Mouse (Mus musculus) A20 (cell line): ENCODE measurements at regions not wholly inside any gene's neighbourhood (a gene's known extent, or its start where the extent isn't known, plus 50 kb on each side); places are given as distances from the start of the nearest gene placed in this dataset.
A peak's percentile ranks its signal among the peaks of the same experiment; 100 is the strongest.

Experiments used
- DNase-seq: peaks from one replicate; pipeline ENCODE4 v3.0.0-alpha.2; 2011; ENCODE audit warnings: low read depth, low spot score

DNA sequence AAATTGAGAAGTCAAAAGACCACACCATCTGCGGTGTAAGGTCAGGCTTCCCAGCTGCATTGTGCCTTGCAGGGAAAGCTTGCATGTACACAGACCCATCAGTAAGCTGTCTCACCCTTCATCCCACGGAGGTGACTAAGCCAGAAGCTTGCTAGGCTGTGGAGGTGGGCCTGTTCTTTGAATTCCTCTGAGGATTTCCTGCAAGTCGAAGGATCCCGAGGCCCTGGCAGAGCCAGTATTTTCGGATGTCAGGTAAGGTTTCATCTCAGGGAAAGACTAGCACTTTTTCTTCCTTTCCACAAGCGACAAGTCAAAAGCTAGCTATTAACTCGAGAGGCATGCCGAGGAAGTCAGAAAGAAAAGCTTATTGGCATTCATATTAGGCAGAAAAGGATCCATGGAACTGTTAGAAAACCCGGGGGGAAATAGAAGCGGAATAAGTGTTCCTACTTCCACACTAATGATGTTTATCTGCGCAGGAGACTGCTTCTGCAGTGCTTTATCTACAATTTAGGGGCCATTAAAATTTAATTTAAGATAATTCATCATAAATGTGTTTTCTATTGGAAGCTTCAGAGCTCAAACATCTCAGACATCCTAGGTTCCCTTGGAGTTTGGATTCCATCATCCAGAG, 148.3 kb upstream of the Atp2b1 start:
- DNase-seq, result no peak

DNA sequence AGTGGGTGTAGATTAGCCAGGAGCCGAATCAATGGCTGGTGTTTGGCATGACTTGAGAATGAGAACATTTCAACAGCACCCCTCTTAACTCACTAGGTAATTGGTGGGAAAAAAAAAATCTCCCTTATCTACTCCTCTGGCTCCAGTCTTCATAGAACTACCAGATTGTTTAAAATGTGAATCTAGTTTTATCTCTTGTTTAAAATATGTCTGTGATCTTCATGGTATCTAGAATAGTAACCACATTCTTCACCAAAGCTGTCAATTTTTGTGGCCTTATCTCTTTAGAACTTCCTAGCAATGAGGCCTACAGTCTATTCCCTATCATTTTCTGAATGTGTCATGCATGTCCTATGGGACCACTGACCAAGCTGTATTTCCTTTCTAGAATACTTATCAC, 134.4 kb upstream of the Atp2b1 start:
- no peak for DNase-seq

DNA sequence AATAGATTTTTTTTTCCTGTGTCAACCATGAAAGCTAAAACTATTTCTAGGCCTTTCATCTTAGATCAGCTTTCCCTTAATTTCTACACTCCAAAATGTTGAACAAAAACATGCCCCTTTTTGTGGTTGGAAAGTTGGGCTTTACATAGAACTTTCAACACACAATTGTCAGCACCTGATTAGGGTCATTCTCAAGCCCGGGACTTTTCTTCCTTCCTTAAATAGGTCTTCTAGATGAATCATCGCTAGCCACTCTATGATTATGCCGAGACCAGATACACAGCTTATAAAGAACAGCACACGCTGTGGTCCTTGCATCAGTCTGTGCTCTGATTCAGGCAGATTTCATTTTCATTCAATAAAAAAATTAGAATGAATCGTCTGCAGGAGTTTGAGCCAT, 133.3 kb upstream of the Atp2b1 start:
- DNase-seq, result peak; percentile 32

DNA sequence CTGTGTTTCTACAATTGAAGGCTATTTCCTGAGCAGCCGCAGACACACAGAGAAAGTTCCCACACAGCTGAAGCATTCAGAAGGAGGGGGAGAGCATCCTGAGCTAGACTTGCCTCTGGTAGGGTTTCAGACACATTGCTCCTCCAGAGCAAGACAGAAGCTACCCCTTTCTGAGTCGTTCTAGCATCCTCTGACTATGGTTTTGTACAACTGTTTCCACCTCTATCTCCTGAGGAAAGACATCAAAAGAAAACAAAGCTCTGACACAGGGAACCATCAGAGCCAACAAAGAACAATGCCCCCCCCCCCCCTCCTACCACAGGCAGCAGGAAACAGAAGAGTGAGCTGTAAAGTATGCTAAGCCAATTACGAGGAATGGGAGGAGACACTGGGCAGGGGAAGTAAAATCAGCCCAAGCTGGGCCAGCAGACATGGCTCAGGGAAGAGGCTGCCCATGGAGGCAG, 132.3 kb upstream of the Atp2b1 start:
- DNase-seq, result no peak

DNA sequence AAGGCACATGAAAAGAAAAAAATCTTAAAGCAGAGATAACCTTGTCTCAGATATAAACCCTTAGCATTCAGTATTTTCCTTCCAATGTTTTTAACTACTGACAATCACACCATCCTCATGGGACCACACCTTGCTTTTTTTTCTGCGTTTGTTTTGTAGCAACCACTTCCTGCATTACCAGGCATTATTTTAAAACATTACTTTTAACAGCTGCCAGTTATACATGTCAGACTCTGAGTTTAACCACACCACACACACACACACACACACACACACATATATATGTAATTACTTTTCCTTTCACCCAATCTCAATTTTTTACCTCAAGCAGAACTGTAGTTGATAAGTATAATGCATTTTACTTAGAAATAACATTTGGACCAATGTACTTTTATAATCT, 128.8 kb upstream of the Atp2b1 start:
- DNase-seq, result no peak

DNA sequence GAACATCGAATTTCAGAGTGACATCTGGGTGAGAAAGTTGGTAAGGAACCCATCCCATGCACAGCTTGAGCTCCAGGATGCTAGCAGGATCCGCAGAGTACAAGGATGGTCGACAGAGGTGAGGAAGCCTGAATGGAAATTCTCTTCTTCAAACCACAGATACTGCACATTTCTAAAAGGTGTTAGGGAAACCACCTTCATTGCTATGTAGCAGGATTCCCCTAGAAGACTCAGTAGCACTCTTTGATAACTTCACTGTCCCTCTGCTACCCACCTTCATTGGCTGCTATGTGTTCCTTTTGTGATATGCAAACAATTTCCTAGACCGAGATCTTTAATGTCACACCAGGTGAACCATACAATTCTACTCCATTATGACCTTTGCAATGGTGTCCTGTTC, 128.1 kb upstream of the Atp2b1 start:
- DNase-seq, result no peak

DNA sequence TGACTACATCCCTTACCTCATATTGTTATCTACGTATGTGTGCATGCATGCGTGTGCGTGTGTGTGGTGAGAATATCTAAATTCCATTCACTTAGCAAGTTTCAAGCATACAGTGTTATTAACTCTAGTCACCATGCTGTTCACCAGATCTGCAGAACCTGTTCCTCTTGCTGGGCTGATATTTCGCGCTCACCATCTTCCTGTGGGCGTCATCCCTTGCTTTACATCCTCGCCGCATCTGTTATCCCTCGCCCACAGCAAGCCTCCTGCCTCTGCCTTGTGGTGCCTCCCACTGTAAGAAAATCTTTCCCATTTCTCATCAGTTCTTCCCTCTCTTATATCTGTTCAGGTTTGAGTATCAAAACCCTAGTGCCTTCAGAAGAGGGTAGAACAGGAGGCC, 124.4 kb upstream of the Atp2b1 start:
- DNase-seq, result no peak

DNA sequence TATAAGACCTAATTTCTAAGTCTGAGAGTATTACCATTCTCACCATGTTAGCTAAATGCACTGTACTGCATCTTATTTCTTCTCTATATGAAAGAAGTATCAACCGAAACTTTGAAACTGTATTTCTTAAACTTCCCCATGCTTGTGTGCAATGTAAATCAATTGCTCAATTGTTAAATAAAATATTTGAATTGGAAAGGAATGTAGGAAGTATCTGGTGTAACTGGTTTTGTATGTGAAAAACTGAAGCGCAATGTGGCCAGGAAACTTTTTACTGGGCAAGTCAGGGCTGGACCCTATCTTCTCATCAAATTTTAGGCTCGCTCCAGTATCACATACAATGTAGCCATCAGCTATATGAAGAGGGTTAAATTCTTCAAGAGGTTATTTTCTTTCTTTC, 123.8 kb upstream of the Atp2b1 start:
- DNase-seq, result no peak

DNA sequence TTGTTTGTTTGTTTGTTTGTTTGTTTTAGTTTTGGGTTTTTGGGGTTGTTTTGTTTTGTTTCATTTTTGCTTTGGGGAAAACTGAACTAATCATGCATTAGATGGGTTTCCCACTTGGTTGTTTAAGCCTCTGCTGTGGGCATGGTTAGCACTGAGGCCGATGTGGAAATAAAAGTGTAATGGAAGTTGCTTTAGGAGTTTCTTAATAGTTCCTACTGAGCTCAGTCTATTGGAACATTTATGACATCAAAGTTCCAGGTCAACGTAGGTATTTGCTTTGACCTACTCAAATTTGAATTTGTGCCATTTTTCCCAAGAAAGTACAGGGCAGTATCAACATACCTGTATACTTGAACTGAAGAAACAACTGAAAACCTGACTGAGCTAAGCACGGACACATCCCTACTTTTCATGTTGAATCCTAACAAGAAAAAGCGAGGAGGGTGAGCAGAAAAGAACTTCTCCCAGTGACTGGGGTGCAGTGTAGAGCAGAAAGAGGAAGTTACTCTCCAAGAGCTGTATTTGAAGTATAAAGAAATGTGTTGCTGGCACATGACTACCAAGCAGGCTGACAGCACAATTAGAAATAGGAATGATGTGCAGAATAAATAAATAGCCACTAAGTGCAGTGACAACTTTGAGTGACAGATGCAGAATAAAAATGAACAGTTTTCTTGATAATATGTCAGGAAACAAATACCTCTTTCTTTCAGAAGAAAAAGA, 122.0 kb upstream of the Atp2b1 start:
- DNase-seq, result peak; percentile 41

DNA sequence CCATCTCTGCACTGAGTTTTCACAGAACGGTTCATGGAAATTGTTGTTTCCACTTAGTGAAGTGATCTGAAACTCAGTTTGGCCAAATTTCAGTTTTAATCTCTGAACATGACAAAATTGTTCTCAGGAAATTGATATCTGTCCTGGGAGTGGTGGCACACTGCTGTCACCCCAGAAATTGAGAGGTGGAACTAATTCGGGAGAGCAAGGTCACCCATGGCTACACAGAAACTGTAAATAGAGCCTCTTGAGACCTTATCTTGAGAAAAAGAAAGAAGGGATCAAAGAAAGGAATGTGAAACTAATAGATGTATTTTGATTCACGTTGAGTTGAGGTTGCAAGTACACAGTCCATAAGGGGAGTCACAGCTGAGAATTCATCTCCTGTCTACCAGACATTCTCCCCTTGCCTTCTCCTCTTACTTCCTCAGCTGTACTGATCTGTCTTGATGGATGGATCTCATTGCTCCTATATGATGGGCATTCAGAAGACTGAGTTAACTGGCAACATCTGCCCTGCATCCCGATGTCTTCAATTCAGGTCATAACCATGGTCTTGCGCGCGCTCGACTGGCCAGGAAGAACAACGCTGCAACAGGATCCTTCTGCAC, 120.2 kb upstream of the Atp2b1 start:
- no peak for DNase-seq

DNA sequence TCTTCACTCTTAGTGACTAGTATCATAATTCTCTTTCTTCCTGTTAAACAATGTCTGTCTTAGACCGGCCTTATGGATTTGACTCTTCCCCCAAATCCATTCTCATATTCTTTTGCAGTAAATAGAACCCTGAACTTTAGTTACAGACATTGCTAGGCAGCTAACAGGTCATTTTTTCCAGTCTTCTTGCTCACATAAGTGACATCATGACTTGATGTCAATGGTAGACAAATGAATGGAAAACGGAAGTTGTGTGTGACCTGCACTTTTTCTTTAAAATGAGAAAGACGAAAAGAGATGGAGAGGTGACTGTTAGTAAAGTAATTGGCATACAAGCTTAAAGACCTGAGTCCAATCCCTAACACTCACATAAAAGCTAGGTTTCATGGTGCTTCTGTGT, 118.2 kb upstream of the Atp2b1 start:
- no peak for DNase-seq

DNA sequence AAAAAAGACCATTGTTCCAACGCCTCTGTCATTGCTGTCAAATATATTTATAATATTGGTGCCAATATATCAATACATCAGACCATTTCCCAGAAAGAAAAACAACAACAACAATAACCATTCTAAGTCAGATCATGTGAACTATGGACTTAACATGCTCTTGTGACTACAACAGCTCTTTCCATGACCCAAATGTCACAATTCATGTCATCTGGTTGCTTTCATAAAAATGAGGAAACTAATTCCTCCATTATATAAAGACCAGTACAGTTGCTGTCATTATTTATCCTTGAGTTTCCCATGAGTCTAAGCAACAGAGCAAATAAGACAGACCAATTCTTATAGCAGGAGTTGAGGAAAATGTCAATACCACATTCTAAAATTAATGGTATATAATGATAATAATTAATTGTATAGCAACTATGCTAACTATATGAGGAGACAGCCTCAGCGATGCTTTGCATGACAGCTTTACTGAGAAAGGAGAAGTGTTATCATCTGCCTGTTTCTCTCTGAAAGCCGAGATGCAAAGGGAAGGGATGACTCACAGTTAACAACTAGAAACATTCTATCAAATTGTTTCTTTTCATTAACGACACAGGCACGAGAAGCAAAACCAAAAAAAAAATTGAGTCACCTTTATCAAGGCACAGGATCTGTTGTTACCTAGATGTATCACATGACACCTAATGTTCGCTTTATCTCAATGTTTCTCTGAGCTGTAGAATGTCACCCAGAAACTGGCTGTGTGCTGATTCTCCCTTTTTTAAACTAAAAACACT, 115.4 kb upstream of the Atp2b1 start:
- peak; percentile 24 for DNase-seq

DNA sequence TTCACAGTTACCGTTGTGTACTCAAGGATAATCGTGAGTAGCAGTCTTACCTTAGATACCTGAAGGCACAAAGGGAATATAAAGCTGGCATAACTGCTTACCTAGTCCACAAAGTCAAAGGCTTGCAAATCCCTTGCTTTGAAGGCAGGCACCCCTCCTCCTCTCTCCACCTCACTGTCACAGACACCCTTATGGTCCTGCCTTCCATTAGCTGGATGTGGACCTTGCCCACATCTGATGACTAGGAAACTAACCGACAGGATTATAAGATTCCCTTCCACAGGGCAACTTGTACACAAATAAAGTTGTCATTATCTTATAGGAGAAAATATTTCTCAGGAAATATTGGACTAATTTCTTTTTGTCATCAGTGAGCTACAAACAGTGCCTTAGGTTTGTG, 114.4 kb upstream of the Atp2b1 start:
- no peak for DNase-seq

DNA sequence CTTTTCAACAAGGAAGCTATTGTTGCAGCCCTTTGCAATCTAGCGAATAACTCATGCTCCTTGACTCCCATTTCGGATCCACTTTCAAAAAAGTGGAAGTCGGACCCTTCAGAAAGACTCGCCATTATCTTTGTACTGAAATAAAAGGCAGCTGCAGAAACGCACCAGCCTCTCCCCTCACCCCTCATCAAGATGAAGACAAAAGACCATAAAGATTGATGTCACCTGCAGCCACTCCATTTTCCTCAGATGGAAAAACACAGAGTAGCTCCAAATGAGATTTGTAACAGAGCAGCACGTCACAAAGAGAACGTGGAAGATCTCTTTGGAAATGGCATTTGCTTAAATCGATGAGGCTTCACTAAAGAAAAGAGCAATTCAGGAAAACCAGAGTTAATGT, 113.3 kb upstream of the Atp2b1 start:
- no peak for DNase-seq

DNA sequence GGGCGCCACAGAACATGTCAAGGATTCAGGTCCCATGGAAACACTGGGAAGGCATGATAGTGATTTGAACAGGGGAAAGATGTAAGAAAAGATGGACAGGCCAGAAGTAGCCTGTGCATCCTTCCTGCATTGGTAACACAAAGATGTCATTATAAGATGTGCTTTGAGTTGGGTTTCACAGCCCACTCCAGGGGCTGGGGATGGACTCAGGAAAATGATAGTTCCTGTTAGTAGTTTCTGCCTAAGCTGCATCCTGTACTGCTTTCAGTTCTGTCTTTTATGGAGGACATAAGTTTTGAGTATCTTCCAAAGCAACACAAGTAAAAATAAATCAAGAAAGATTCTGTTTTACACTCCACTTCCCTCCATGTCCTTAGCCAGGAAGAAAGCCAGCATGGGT, 109.2 kb upstream of the Atp2b1 start:
- no peak for DNase-seq

DNA sequence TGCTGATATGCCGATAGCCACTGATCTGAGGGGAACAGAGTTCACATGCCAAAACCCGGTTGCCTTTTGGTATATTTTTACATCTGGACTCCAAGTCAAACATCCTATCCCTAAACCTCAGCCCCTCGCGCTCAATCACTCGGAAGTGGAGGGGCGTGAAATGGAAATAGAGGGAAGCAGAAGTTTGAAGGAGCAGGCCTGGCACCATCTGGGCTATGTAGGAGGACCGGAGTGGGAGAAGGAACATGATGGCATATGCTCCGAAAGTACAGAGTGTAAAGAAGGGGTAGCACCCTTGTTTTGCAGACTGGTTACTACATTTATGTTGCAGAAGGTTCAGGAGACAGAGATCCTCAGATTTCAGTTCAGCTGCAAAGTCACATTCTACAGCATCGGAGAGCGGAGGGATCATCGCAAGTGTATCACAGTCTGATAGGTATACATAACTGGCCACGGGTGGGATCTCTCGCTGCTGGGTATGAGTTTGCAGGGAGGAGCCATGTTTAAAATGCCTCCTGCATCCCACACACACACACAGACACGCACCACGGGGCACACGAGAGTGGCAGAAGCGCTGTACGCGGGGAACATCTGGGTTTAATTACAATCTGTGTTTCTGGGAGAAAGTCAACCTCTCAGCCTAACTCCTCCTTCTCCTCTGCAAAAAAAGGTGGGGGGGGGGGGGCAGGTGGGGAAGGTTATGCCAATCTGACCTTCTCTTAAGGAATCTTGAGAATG, 107.2 kb upstream of the Atp2b1 start:
- DNase-seq, result no peak

DNA sequence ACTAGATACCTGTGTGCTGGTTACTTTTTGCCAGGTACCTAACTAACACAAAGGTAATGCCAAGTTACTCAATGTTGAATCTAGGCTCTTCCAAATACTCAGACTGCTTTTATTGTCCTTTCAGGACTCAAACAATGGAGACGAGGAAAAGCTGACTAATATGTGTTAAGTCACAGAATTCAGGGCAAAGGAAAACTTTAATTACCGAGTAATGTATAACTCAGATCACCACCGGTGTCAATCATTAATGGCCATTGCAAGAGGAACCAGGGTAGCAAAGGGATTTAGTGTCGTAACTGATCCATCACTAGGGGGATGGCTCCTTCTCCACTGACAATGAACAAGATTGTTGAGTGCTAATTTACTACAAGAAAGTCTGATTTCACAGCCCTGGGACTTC, 105.6 kb upstream of the Atp2b1 start:
- no peak for DNase-seq

DNA sequence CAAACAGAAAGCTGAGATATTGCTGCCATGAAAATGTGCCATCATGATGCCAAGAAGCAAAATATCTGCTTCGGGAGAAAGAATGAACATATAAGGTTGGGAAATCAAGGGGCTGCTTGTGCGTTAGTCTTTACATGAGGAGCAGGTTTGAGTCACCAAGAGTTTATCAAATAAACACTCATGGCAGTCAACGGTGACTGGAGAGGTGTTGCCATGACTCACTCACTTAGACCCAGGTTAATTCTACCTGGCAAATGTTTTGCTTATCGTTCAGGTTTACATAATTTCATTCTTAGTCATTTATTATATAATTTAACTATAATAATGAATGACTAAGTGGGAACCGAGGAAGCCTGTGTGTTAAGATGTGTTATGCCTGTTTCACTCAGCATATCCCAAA, 85.2 kb upstream of the Atp2b1 start:
- DNase-seq, result no peak

DNA sequence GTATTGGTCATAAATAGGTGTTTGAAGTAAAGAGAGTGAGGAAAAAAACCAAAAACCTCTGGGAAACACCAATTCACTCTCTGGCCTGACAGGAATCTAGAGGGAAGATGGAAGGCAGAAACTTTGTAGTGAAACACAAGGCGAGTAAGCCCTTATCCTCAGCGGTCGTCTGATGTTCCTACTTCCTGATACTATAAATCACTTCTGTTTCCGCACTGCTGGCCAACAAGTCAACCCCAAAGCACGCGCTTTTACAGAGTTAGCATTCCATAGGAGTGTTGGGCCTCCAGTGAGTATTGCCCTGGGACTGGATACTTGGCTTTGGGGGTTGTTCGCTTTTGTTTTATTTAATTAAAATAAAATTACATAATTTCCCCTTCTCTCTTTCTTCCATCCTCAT, 82.7 kb upstream of the Atp2b1 start:
- no peak for DNase-seq

DNA sequence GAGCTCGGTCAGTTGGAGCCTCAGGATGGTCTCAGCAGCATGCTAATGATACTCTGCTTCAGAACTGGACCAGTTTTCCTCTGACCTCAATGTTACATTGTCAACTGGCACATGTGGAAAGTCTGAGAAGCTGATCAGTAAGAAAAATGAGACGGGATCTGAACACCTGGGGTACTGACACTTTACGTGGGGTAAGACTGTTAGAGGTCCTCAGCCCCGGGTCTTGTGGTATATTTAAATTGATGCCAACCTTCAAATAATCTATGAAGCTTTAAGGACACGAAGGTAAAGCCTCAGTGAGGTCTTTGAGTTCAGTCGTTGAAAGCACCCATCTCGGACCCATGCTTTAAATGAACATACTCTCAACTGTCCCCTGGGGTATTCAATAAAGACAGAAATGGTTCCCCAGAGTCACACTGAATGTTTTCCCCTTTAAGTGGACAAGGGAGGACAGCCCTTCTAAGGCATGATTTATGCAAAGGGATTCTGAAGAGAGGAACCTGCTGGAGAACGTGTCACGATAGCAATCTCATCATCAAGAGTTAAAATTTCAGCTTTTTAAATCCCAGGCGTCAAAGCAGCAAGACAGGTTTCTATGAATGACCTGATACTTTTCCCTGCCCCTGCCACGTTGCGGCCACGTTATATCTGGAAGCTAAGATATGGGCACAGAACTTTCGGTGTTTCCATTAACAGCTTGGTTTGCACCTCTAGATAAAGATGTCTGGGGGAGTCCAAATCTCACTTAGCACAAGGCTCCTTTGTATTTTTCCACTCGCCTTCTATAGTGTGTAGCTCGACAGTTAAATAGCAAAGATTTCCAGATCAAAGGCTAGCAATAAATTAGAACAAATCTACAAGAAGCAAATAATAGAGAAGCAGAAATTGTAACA, 76.7 kb upstream of the Atp2b1 start:
- DNase-seq, result no peak
